Mouse (Mus musculus) T-helper 1 cell (primary cell): Measurements from ENCODE around the gene Cdv3.
"Not testable (repeated sequence)": the region's sequence is repeated elsewhere in the genome, so short reads cannot be mapped to it uniquely, and the experiment has no call there.

ENCODE experiments used
- in situ Hi-C: fragments of 300-600 bp; cut with MboI, MseI; formaldehyde crosslinking; loops from one replicate; pipeline ENCODE4 v1.15.1; 2025; ENCODE audit warnings: high pct_unique_total_duplicates

The Cdv3 gene

GRCm38 (mm10) chr9:103372271-103373010 is 6.8 kb upstream of the Cdv3 start:
- in situ Hi-C loops: no loop called here

- in situ Hi-C loops: no loop called here
Measured at GRCm38 (mm10) chr9:103369951-103370350, 4.3 kb upstream of the Cdv3 start.

GRCm38 (mm10) chr9:103366356-103366755 is 716 bp upstream of the Cdv3 start:
- in situ Hi-C loops: no loop called here

- in situ Hi-C loops: no loop called here
Measured at GRCm38 (mm10) chr9:103364601-103365289, 895 bp downstream of the Cdv3 start.

GRCm38 (mm10) chr9:103363730-103364417 is 1.8 kb downstream of the Cdv3 start:
- in situ Hi-C loops: no loop called here

GRCm38 (mm10) chr9:103363088-103363487 is 2.6 kb downstream of the Cdv3 start:
- in situ Hi-C loops: no loop called here

- in situ Hi-C loops: no loop called here
Measured at GRCm38 (mm10) chr9:103360642-103361041, 5.0 kb downstream of the Cdv3 start.

GRCm38 (mm10) chr9:103358545-103358944 is 7.1 kb downstream of the Cdv3 start:
- in situ Hi-C loops: loop anchor here (5.0 kb wide), 1 partner anchor 36 kb away; no protein-coding TSS in a partner anchor

GRCm38 (mm10) chr9:103357893-103358292 is 7.7 kb downstream of the Cdv3 start:
- in situ Hi-C loops: loop anchor here (5.0 kb wide), 1 partner anchor 36 kb away; no protein-coding TSS in a partner anchor

GRCm38 (mm10) chr9:103353500-103354260 is 12.0 kb downstream of the Cdv3 start:
- in situ Hi-C loops: not testable (repeated sequence)

- in situ Hi-C loops: loop anchor here (25.0 kb wide), 1 partner anchor 839 kb away; no protein-coding TSS in a partner anchor
Measured at GRCm38 (mm10) chr9:103348791-103349190, 16.8 kb downstream of the Cdv3 start.

- in situ Hi-C loops: loop anchor here (25.0 kb wide), 1 partner anchor 839 kb away; no protein-coding TSS in a partner anchor
Measured at GRCm38 (mm10) chr9:103347996-103348490, 17.6 kb downstream of the Cdv3 start.

GRCm38 (mm10) chr9:103347045-103347444 is 18.6 kb downstream of the Cdv3 start:
- in situ Hi-C loops: loop anchor here (25.0 kb wide), 1 partner anchor 840 kb away; no protein-coding TSS in a partner anchor

- in situ Hi-C loops: loop anchor here (25.0 kb wide), 1 partner anchor 850 kb away; no protein-coding TSS in a partner anchor
Measured at GRCm38 (mm10) chr9:103336912-103337311, 28.7 kb downstream of the Cdv3 start.

- in situ Hi-C loops: loop anchor here (25.0 kb wide), 1 partner anchor 855 kb away; no protein-coding TSS in a partner anchor
Measured at GRCm38 (mm10) chr9:103332663-103333062, 33.0 kb downstream of the Cdv3 start.

- in situ Hi-C loops: loop anchor here (25.0 kb wide), 1 partner anchor 861 kb away; no protein-coding TSS in a partner anchor
Measured at GRCm38 (mm10) chr9:103326449-103326848, 39.2 kb downstream of the Cdv3 start.

- in situ Hi-C loops: loop anchor here (5.0 to 25.0 kb wide), 2 partner anchors 33 to 863 kb away; no protein-coding TSS in a partner anchor
Measured at GRCm38 (mm10) chr9:103324678-103325077, 41.0 kb downstream of the Cdv3 start.

GRCm38 (mm10) chr9:103309832-103310231 is 55.8 kb downstream of the Cdv3 start:
- in situ Hi-C loops: no loop called here

GRCm38 (mm10) chr9:103305332-103306041 is 60.2 kb downstream of the Cdv3 start:
- in situ Hi-C loops: no loop called here

GRCm38 (mm10) chr9:103304927-103305326 is 60.7 kb downstream of the Cdv3 start, which contains the start of the genes 1300017J02Rik and Topbp1:
TSS of gene 1300017J02Rik (minus strand) at chr9:103305082.
TSS of gene Topbp1 (plus strand) at chr9:103305215.
- in situ Hi-C loops: no loop called here
